Mouse (Mus musculus) gastrocnemius, postnatal 14 days (tissue): Measurements from ENCODE around the gene Slc34a3. TPM values are rescaled to one million over a fixed set of nuclear protein-coding genes. Genes with fewer than 3 reads are reported as not detected.

ENCODE experiments used
- DNase-seq: peaks from one replicate; pipeline ENCODE4 v3.0.0; 2021; ENCODE audit warnings: mixed read lengths
- intact Hi-C: fragments of 180-260 bp; cut with DNase I; formaldehyde crosslinking; loops from one replicate; pipeline ENCODE4 v1.15.1; 2025; ENCODE audit warnings: low total_unique reads
- total RNA-seq, 2 experiments: library from RNA; stranded (reverse); gene quantifications; 2 replicates each; pipeline ENCODE4 v1.2.3; 2021

The Slc34a3 gene
- total RNA-seq, 2 experiments from 2014 or later: not detected

DNA sequence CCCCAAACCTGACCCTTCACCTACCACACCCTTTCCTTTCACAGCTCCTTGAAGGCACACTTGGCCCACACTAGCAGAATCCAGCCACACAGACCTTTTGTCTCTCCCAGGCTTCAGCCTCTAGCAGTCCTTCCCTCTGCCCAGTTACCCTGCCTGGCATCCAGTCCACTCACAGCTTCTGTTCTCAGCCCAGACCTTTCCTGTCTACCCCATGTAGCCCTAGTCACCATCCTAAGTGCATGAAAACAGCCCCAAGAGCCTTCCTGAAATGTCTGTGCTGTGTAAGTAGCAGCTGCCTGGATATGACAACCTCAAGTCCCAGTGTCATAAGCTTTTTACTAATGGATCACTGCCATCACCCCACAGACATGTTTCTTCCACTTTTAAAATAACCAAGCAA, 36.2 kb downstream of the Slc34a3 start:
- intact Hi-C loops: loop anchor here (10.0 kb wide), 1 partner anchor 47 kb away; the partner anchor contains the start of genes AL732309.1, Cysrt1 and Rnf208

DNA sequence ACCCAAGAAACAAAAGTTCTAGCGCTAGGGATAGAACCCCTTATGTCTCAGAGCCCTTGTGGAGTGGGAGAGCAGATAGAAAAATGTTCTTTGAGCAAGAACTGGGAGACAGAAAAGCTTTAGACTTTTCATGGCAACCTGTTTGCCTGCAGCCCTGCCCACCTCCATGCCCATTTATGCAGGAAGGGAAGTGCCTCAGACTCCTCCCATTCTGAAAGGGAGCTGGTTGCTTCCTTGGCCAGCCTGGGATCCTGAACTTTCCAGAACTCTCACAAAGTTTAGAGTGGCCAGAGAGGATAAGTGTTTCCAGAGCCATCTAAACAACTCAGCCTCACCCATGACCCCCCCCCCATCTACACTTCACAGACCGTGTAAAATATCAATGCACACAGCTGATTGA, 37.0 kb downstream of the Slc34a3 start:
- intact Hi-C loops: loop anchor here (10.0 kb wide), 1 partner anchor 48 kb away; the partner anchor contains the start of genes AL732309.1, Cysrt1 and Rnf208
- no peak for DNase-seq

More for the DNA sequence above, 36.2 kb downstream of the Slc34a3 start:
- no peak for DNase-seq

DNA sequence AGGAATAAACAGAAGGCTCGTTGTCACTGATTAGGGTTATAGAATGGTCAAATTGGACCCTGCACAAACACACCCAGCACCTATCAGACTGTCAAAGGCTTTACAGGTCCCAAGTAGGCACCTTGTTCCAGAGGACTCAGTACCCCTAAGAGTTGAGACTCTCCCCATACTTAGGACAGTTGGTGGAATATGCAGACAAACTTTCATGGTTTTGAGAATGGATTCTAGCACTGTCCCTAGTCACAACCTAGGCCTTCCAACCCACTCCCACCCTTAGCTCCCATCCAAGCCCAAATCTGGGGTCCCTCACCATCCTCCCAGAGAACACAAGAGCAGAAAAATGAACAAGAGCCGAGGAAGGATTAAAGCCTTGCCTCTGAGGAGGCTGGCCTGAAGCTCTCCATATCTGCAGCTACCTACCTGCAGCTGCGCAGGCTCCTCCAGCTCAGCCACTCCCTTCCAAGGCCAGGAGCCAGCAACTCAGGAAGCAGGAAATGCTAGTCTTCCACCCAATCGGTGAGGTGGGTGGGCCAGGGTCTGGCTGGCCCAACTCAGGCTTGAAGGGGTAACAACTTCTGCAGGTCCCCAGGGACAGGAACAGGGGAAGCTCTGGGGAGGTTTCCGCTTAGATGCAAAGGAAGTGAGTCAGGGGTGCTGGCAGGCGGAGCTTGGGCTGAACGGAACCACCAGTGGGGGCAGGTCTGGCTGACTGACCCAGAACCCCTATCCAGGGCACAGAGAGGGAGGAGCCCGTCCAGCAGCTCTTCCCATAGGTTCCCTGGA, 37.8 kb downstream of the Slc34a3 start, which contains the start of gene Tor4a:
Gene Tor4a, minus strand, starts transcription at position 715 of the 783 bp plus-strand sequence.
- intact Hi-C loops: loop anchor here (10.0 kb wide), 1 partner anchor 48 kb away; the partner anchor contains the start of genes AL732309.1, Cysrt1 and Rnf208
- DNase-seq: peak; percentile 71

GRCm38 (mm10) chr2:25195211-25196156, 38.7 kb downstream of the Slc34a3 start:
- DNase-seq: no peak
- intact Hi-C loops: loop anchor here (10.0 kb wide), 1 partner anchor 49 kb away; the partner anchor contains the start of genes AL732309.1, Cysrt1 and Rnf208

DNA sequence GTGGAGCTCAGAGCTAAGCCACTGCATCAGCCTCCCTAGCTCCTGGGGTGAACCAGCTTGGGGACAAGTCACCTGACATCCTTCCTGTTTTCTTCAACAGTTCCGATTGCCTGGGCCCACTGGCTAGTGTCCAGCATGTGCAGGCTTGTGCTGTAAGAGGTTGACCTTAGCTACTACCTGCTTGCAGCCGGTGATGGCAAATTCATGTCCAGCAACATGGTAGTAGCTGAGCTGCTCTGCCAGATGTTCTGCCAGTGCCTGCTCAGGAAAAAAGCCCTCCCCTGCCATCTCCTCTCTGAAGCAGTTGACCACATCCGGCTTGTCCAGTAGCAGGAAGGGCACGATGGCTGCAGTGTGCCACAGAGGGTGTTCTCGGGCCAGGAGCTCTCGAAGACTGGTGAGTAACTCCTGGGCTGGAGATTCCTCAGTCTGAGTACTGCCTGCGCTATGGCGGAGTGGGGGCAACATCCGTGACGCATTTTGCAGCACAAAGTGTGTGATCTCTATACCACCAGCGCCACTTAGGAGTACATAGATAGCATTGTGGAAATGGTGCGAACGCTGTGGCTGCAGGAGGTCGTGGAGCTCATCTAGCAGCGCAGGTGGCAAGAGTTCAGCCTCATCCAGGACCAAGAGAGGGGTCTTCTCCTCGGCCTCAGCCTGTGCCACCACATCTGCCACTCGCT, 39.5 kb downstream of the Slc34a3 start:
- no peak for DNase-seq
- intact Hi-C loops: loop anchor here (10.0 kb wide), 1 partner anchor 50 kb away; the partner anchor contains the start of genes AL732309.1, Cysrt1 and Rnf208

DNA sequence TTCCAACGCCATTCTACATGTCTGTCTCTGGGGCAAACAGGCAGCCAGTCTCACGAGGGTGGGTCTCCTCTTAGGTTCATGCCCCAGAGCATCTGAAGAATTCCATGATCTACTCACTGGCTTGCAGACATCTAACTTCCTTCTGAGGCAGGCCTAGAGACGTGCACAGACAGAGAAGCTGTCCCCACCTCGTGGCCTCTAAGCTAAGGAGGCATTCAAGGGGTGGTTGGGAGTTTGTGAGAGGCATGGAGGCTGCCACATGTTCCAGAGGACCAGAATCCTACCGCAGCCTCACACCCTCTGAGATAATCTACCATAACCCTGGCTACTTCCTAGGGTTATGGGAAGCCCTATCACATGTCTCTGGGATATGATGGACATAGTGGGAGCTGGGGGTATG, 40.2 kb downstream of the Slc34a3 start:
- intact Hi-C loops: loop anchor here (10.0 kb wide), 1 partner anchor 51 kb away; the partner anchor contains the start of genes AL732309.1, Cysrt1 and Rnf208
- DNase-seq: no peak

DNA sequence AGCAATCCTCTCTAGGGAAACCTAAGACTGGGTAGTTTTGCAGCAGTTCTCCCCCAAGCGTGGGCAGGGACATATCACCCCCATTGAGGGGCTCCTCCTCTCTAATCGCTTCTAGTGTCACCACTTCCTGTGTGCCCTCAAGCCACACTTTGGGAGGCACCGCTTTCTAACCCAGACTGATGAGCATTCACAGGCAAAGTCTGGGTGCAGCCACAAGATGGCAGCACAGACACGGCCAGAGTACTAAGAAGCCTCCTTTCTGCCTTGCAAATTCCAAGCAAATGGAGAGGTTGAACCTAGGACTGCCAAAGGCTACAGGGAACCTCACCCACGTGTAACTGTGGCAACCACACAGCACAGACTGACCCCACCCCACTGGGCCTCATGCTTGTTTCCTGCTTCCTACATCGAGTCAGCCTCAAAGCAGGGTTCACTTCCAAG, 40.8 kb downstream of the Slc34a3 start:
- intact Hi-C loops: loop anchor here (10.0 kb wide), 1 partner anchor 51 kb away; the partner anchor contains the start of genes AL732309.1, Cysrt1 and Rnf208
- DNase-seq: peak; percentile 80

DNA sequence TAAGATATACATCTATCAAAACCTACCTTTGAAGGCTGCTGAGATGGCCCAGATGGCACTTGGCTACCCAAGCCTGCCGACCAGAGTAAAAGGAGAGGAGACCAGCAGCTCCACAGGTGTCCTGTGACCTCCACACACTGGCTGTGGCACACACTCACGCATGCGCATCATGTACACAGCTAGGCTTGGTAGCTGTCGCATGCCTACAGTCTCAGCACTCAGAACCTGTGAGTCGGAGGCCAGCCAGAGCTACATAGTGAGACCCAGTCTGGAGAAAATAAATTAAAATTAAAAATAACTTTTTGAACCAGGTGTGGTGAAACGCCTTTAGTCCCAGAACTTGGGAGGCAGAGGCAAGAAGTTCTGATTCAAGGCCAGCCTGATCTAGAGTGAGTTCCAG, 46.3 kb downstream of the Slc34a3 start:
- DNase-seq: no peak
- intact Hi-C loops: no loop called here

GRCm38 (mm10) chr2:25186575-25186930, 47.6 kb downstream of the Slc34a3 start:
- intact Hi-C loops: no loop called here
- no peak for DNase-seq

- intact Hi-C loops: no loop called here
- peak; percentile 52 for DNase-seq
These were observed 48.3 kb downstream of the Slc34a3 start for GRCm38 (mm10) chr2:25185625-25186574.

DNA sequence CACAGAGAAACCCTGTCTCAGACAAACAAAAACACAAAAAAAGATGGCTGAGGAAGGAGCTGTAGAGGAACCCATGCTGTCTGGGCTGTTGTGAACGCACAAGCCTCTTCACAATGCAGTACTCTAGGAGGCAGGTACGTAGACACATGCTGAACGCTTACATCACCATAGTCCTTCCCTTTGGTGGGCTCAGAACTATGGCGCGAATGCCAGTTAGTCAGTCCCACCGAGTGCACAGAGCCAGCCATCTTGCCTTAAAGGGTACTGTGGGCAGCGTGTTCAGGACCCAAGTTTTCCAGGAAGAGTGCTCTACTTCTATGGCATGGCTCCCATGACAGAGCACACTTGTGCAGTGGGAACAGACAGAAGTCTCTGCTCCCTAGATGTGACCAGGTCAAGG, 49.7 kb downstream of the Slc34a3 start:
- no peak for DNase-seq
- intact Hi-C loops: no loop called here

DNA sequence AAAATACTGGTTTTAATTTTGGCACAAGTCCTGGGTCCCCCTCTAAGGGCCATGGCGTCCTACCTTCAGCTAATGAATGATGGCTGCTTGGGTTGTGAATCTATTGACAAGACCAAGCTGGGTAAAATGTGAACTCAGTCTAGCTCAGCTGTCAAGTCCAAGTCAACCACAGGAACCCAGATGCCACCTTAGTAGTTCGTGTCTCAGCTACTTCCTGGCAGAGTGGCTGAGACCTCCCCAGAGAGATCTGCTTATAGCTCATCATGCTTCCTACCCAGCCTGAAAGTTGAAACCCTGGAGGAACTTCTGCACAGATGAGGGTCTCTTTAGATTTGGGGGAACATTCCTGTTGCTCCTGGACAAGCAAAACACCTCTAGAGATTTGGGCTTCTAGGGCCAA, 50.8 kb downstream of the Slc34a3 start:
- intact Hi-C loops: no loop called here
- no peak for DNase-seq

DNA sequence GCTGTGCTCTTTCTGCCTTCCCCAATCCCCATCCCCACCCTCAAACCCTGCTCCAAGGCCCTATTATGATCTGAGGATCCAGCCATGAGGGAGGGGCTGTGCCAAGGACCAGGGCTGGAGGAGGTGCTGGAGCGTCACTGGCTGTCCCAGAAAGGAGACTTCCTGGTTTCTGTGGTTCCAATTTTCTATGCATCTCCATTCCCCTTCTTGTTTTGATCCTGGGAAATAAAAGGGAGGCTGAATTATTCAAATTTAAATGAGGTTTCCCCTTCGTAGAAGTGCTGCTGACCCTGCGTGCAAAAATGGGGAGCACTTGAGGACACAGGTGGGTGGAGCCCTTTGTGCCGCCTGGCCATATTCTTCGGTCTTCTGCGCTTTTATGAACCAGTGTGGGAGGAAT, 51.5 kb downstream of the Slc34a3 start:
- intact Hi-C loops: no loop called here
- no peak for DNase-seq

DNA sequence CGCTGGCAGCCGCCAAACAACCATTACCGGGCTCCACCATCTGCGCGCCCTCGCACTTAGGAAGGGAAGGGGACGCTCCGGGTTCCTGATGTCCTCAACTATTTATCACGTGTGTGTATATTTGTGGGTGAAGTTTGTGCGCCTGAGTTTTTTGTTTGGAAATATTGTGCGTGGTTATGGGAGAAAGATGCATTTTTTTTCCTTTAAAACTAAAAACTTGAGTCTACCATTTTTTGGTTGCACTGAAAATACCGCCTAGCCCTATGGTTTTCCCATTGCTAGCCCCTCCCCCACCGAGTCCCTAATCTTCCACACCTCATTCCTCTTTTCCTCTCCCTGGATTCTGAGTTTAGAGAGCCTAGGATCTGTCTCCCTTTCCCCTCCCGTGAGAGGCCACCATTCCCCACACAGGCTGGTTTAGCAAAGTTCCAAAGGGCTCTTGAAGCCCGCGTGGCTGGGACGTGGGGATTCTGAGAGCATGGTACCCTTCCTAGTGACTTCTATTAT, 52.2 kb downstream of the Slc34a3 start:
- no peak for DNase-seq
- intact Hi-C loops: no loop called here

- intact Hi-C loops: no loop called here
- DNase-seq: no peak
These were observed 52.9 kb downstream of the Slc34a3 start for GRCm38 (mm10) chr2:25180973-25181890.

DNA sequence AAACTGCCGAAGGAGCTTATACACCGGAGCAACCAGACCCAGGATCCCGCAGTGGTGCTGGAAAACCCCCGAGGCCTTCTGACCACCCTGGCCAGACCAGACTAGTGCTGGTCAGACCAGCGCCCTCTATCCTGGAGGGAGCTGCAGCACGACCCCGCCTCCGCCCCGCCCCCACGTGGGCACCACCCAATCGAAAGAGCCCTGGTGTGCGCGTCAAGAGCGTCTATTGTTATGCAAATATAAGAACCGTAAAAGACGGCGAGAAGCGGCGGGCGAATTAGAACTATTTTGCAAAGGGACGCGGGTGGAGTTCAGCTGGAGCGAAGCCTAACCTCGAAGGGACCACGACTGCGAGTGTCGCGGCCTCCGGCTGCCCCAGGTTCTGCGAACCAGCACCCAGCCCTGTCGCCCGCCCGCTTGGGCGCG, 53.7 kb downstream of the Slc34a3 start, which contains the start of gene Nrarp:
Gene Nrarp, plus strand, starts transcription at position 281 of the 426 bp plus-strand sequence.
- intact Hi-C loops: no loop called here
- DNase-seq: peak; percentile 92
